Mouse (Mus musculus) lung, postnatal 0 days (tissue): Measurements from ENCODE around the gene Hadh.

Source experiments
- CTCF ChIP-seq: IDR thresholded peaks from 2 replicates; pipeline ENCODE4 v1.5.1; 2016; ENCODE audit warnings: antibody characterized with exemption, mild to moderate bottlenecking
- EP300 ChIP-seq: IDR thresholded peaks from 2 replicates; pipeline ENCODE4 v1.6.1; 2016; ENCODE audit warnings: antibody characterized with exemption, mild to moderate bottlenecking, control low read depth

DNA sequence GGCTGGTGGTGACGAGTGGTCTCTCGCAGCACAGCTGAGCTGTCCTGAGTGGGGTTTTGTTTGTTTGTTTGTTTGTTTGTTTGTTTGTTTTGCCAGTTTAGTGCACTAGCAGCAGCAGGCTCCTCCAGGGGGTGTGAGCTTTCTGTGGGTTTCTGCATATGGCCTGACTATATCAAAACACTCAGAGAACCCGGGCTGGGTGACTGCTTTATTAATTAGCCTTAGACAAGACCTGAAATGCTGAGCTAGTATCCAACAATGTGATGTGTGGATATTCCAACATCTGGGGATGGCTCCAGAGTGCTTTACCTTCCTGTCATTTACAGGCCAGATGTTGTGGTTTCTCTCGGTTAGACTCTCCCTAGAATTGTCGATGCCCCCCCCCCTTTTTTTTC lies 31.4 kb upstream of the Hadh start:
- TF ChIP-seq CTCF = no peak
- no peak for TF ChIP-seq EP300
